16 mouse cellular contexts compared by ENCODE assay signal in genomic region chr13:3746524-3746923, GRCm38 (mm10). TPM values are rescaled to one million over a fixed set of nuclear protein-coding genes. Genes with fewer than 3 reads are reported as not detected.
DNase-seq lines count a peak whose midpoint lies in the region; ATAC-seq and TF ChIP-seq lines count a peak whose summit lies in the region.
"Had no signal": no experiment of that assay in that cellular context is flagged by ENCODE, and none has a peak within 500 bp of the region (broad histone marks: within the 10 kb centered on the region; RNA-seq: fewer than 3 reads in every experiment).

No protein-coding gene starts in this region.

- no peak for TF ChIP-seq CTCF in brain, embryonic 14.5 days (IDR thresholded peaks at IDR 0.05; ENCODE audit: borderline replicate concordance, extremely low read depth, insufficient read depth, insufficient read length)
- TF ChIP-seq CTCF in liver, postnatal 0 days (IDR thresholded peaks at IDR 0.05; ENCODE audit: low read depth), result no peak
- no peak for TF ChIP-seq CTCF in cerebellum, adult 2 months (IDR thresholded peaks at IDR 0.05; ENCODE audit: borderline replicate concordance, insufficient read depth, low read depth, low read length)

- no peak for TF ChIP-seq EP300 in liver, postnatal 0 days (IDR thresholded peaks at IDR 0.05; ENCODE audit: low read depth)

- H3K9ac ChIP-seq in hindbrain, embryonic 16.5 days (ENCODE audit: low read depth, low read length), result no peak overlapping the region
- no peak overlapping the region for H3K9ac ChIP-seq in intestine, embryonic 15.5 days
- no peak overlapping the region for H3K9ac ChIP-seq in midbrain, embryonic 16.5 days (ENCODE audit: low read depth, low read length)
- H3K9ac ChIP-seq in liver, postnatal 0 days (replicated peaks), result no peak overlapping the region
- H3K9ac ChIP-seq: forebrain, postnatal 0 days; hindbrain, embryonic 15.5 days; neural tube, embryonic 12.5 days had no signal

- no peaks in the 10 kb centered on the region for H3K9me3 ChIP-seq in hindbrain, embryonic 10.5 days
- no peaks in the 10 kb centered on the region for H3K9me3 ChIP-seq in hindbrain, embryonic 16.5 days (ENCODE audit: control insufficient read depth, low read length)
- no peaks in the 10 kb centered on the region for H3K9me3 ChIP-seq in intestine, embryonic 15.5 days
- H3K9me3 ChIP-seq in midbrain, embryonic 16.5 days (replicated peaks; ENCODE audit: control insufficient read depth, low read length, poor library complexity, severe bottlenecking), result no peaks in the 10 kb centered on the region
- no peaks in the 10 kb centered on the region for H3K9me3 ChIP-seq in liver, postnatal 0 days (ENCODE audit: low read length)
- H3K9me3 ChIP-seq: hindbrain, embryonic 15.5 days; neural tube, embryonic 12.5 days had no signal

- H3K4me2 ChIP-seq in hindbrain, embryonic 16.5 days (ENCODE audit: low read length), result no peak overlapping the region
- no peak overlapping the region for H3K4me2 ChIP-seq in intestine, embryonic 15.5 days (replicated peaks)
- H3K4me2 ChIP-seq in midbrain, embryonic 16.5 days (ENCODE audit: low read length), result 0 out of 2 replicates have a peak overlapping the region, but pooled peaks have one; percentile 17
- no peak overlapping the region for H3K4me2 ChIP-seq in liver, postnatal 0 days (ENCODE audit: low read depth, low read length)
- H3K4me2 ChIP-seq: heart, embryonic 11.5 days; hindbrain, embryonic 15.5 days; neural tube, embryonic 12.5 days had no signal

- H3K4me3 ChIP-seq in hindbrain, embryonic 10.5 days, result no peak overlapping the region
- no peak overlapping the region for H3K4me3 ChIP-seq in hindbrain, embryonic 16.5 days (ENCODE audit: low read length)
- no peak overlapping the region for H3K4me3 ChIP-seq in intestine, embryonic 15.5 days (replicated peaks)
- H3K4me3 ChIP-seq in midbrain, embryonic 16.5 days (ENCODE audit: low read depth, low read length), result no peak overlapping the region
- no peak overlapping the region for H3K4me3 ChIP-seq in liver, postnatal 0 days (ENCODE audit: low read depth, low read length)
- H3K4me3 ChIP-seq in cerebellum, adult 2 months (replicated peaks; ENCODE audit: insufficient read depth, low read depth, low read length), result no peak overlapping the region
- H3K4me3 ChIP-seq: hindbrain, embryonic 15.5 days; neural tube, embryonic 12.5 days had no signal

- 56% methylated on average over 10 of the region's 10 CpGs for WGBS in hindbrain, embryonic 10.5 days
- 69% methylated on average over 10 of the region's 10 CpGs for WGBS in hindbrain, embryonic 16.5 days
- WGBS in intestine, embryonic 15.5 days, result 52% methylated on average over 10 of the region's 10 CpGs
- WGBS in midbrain, embryonic 16.5 days, result 37% methylated on average over 10 of the region's 10 CpGs
- 87% methylated on average over 10 of the region's 10 CpGs for whole genome bisulfite sequencing in liver, postnatal 0 days (ENCODE audit: insufficient replicate concordance)
- WGBS in cerebellum, adult 2 months, result 82% methylated on average over 10 of the region's 10 CpGs

- H3K4me1 ChIP-seq in hindbrain, embryonic 10.5 days (replicated peaks), result peaks cover 9% of the 10 kb centered on the region; the same call in 1 of the 2 replicates
- peaks cover 8% of the 10 kb centered on the region; the same call in 1 of the 2 replicates for H3K4me1 ChIP-seq in hindbrain, embryonic 16.5 days (ENCODE audit: control insufficient read depth, insufficient read depth, low read depth, low read length)
- peaks cover 32% of the 10 kb centered on the region for H3K4me1 ChIP-seq in intestine, embryonic 15.5 days (replicated peaks)
- peaks cover 6% of the 10 kb centered on the region for H3K4me1 ChIP-seq in midbrain, embryonic 16.5 days (ENCODE audit: control insufficient read depth, insufficient read depth, low read length)
- peaks cover 30% of the 10 kb centered on the region for H3K4me1 ChIP-seq in liver, postnatal 0 days (ENCODE audit: insufficient read depth)
- peaks cover 3% of the 10 kb centered on the region; the same call in 1 of the 2 replicates for H3K4me1 ChIP-seq in cerebellum, adult 2 months (ENCODE audit: control insufficient read depth, insufficient read depth, low read length)

- H3K27me3 ChIP-seq in hindbrain, embryonic 10.5 days (ENCODE audit: insufficient read depth, poor library complexity, severe bottlenecking), result no peaks in the 10 kb centered on the region
- H3K27me3 ChIP-seq in hindbrain, embryonic 16.5 days (replicated peaks; ENCODE audit: control insufficient read depth, insufficient read depth, low read length), result no peaks in the 10 kb centered on the region
- H3K27me3 ChIP-seq in intestine, embryonic 15.5 days (replicated peaks), result no peaks in the 10 kb centered on the region
- no peaks in the 10 kb centered on the region for H3K27me3 ChIP-seq in midbrain, embryonic 16.5 days (ENCODE audit: control insufficient read depth, insufficient read depth, low read depth, low read length)
- no peaks in the 10 kb centered on the region for H3K27me3 ChIP-seq in liver, postnatal 0 days (ENCODE audit: insufficient read depth, low read length)
- no peaks in the 10 kb centered on the region; the same call in 1 of the 2 replicates for H3K27me3 ChIP-seq in cerebellum, adult 2 months (ENCODE audit: control insufficient read depth, insufficient read depth, low read length)
- H3K27me3 ChIP-seq: CH12.LX; hindbrain, embryonic 15.5 days; neural tube, embryonic 12.5 days had no signal

- peak; percentile 9 for DNase-seq in hindbrain, embryonic 10.5 days (ENCODE audit: low spot score)
- DNase-seq in brain, embryonic 14.5 days (ENCODE audit: low read depth), result peak; percentile 27
- no peak for DNase-seq in testis, postnatal 14 days (ENCODE audit: low spot score)
- DNase-seq in liver, postnatal 0 days, result no peak
- no peak for DNase-seq in cerebellum, adult 2 months
- DNase-seq: forebrain, postnatal 0 days; kidney, postnatal 25 days; lung, postnatal 36 days; retina, postnatal 1 day had no signal

- no peak for ATAC-seq in hindbrain, embryonic 16.5 days
- no peak for ATAC-seq in intestine, embryonic 15.5 days
- no peak for ATAC-seq in midbrain, embryonic 16.5 days
- no peak for ATAC-seq in liver, postnatal 0 days
- ATAC-seq: forebrain, postnatal 0 days had no signal

- no peak overlapping the region for H3K27ac ChIP-seq in hindbrain, embryonic 10.5 days
- H3K27ac ChIP-seq in hindbrain, embryonic 16.5 days (ENCODE audit: low read depth, low read length), result no peak overlapping the region
- H3K27ac ChIP-seq in intestine, embryonic 15.5 days, result peak overlapping the region; percentile 39; the same call in 1 of the 2 replicates
- no peak overlapping the region for H3K27ac ChIP-seq in midbrain, embryonic 16.5 days (ENCODE audit: low read length)
- no peak overlapping the region for H3K27ac ChIP-seq in liver, postnatal 0 days (ENCODE audit: low read depth)
- H3K27ac ChIP-seq in cerebellum, adult 2 months (ENCODE audit: insufficient read depth, low read length), result no peak overlapping the region
- H3K27ac ChIP-seq: hindbrain, embryonic 15.5 days; neural tube, embryonic 12.5 days had no signal

- no peaks in the 10 kb centered on the region for H3K36me3 ChIP-seq in hindbrain, embryonic 10.5 days
- H3K36me3 ChIP-seq in hindbrain, embryonic 16.5 days (ENCODE audit: control insufficient read depth, insufficient read depth, low read length), result no peaks in the 10 kb centered on the region
- H3K36me3 ChIP-seq in intestine, embryonic 15.5 days, result no peaks in the 10 kb centered on the region
- H3K36me3 ChIP-seq in midbrain, embryonic 16.5 days (ENCODE audit: control insufficient read depth, insufficient read depth, low read length), result no peaks in the 10 kb centered on the region
- no peaks in the 10 kb centered on the region for H3K36me3 ChIP-seq in liver, postnatal 0 days (replicated peaks; ENCODE audit: insufficient read depth, low read length)
- H3K36me3 ChIP-seq: hindbrain, embryonic 15.5 days; neural tube, embryonic 12.5 days had no signal

- TF ChIP-seq POLR2A in brain, embryonic 14.5 days (IDR thresholded peaks at IDR 0.05; ENCODE audit: borderline replicate concordance, extremely low read depth, insufficient read depth, insufficient read length, poor library complexity, severe bottlenecking), result no peak
- no peak for TF ChIP-seq POLR2A in cerebellum, adult 2 months (IDR thresholded peaks at IDR 0.05; ENCODE audit: borderline replicate concordance, insufficient read depth, low read length)

RNA-seq across cellular contexts. Expression of gene Calml3, which starts 57.6 kb away (rescaled TPM):
- 0.14 TPM in 1 of 2 replicates, not detected in the other for polyA plus RNA-seq in hindbrain, embryonic 10.5 days (2016; fragmentation: Nextera tagmentation; extraction: Ambion mirVana)
- not detected in 2 replicates for polyA plus RNA-seq in hindbrain, embryonic 16.5 days (2015; fragmentation: Nextera tagmentation; extraction: Ambion mirVana)
- polyA plus RNA-seq in brain, embryonic 14.5 days (2012; rRNA removed), result 0.11 and 0.43 TPM in 2 replicates
- polyA plus RNA-seq in intestine, embryonic 15.5 days (2015; fragmentation: Nextera tagmentation; extraction: Ambion mirVana), result not detected in 2 replicates
- polyA plus RNA-seq in midbrain, embryonic 16.5 days (2015; fragmentation: Nextera tagmentation; extraction: Ambion mirVana), result not detected in 2 replicates
- polyA plus RNA-seq in liver, postnatal 0 days (2015; fragmentation: Nextera tagmentation; extraction: Ambion mirVana), result not detected in 2 replicates
- not detected in 2 replicates for polyA plus RNA-seq in cerebellum, adult 2 months (2012; rRNA removed)
- polyA plus RNA-seq: forebrain, postnatal 0 days; neural tube, embryonic 12.5 days had no signal

Comparison
In these comparisons a context has a peak if more than half of its experiments do, and no peak if none do; other contexts are left out.
1. DNase-seq: peak in hindbrain, embryonic 10.5 days (single experiment) and brain, embryonic 14.5 days (single experiment); none in testis, postnatal 14 days (single experiment), liver, postnatal 0 days (single experiment) and cerebellum, adult 2 months (0 of 2).